In genomic region chr13:59735190-59735589, GRCm38 (mm10) we compare ENCODE assay signal across 10 mouse cellular contexts. TPM values are rescaled to one million over a fixed set of nuclear protein-coding genes. Genes with fewer than 3 reads are reported as not detected.
DNase-seq lines count a peak whose midpoint lies in the region; ATAC-seq lines count a peak whose summit lies in the region.
"Had no signal": no experiment of that assay in that cellular context is flagged by ENCODE, and none has a peak within 500 bp of the region (broad histone marks: within the 10 kb centered on the region; RNA-seq: fewer than 3 reads in every experiment).

No protein-coding gene starts in this region.

- no peaks in the 10 kb centered on the region; the same call in 1 of the 2 replicates for H3K9me3 ChIP-seq in hindbrain, embryonic 12.5 days (replicated peaks)
- no peaks in the 10 kb centered on the region for H3K9me3 ChIP-seq in midbrain, embryonic 13.5 days
- H3K9me3 ChIP-seq: limb, embryonic 12.5 days had no signal

- no peaks in the 10 kb centered on the region for H3K36me3 ChIP-seq in hindbrain, embryonic 12.5 days
- no peaks in the 10 kb centered on the region for H3K36me3 ChIP-seq in midbrain, embryonic 13.5 days
- H3K36me3 ChIP-seq: limb, embryonic 12.5 days had no signal

- no peak overlapping the region for H3K4me3 ChIP-seq in hindbrain, embryonic 12.5 days
- H3K4me3 ChIP-seq in midbrain, embryonic 13.5 days (replicated peaks), result no peak overlapping the region
- H3K4me3 ChIP-seq: limb, embryonic 12.5 days had no signal

- no peak overlapping the region for H3K4me2 ChIP-seq in hindbrain, embryonic 12.5 days (replicated peaks)
- no peak overlapping the region for H3K4me2 ChIP-seq in midbrain, embryonic 13.5 days (replicated peaks)
- H3K4me2 ChIP-seq: limb, embryonic 12.5 days had no signal

- no peaks in the 10 kb centered on the region for H3K27me3 ChIP-seq in hindbrain, embryonic 12.5 days
- no peaks in the 10 kb centered on the region for H3K27me3 ChIP-seq in midbrain, embryonic 13.5 days

- H3K27ac ChIP-seq in hindbrain, embryonic 12.5 days, result no peak overlapping the region
- H3K27ac ChIP-seq in midbrain, embryonic 13.5 days, result no peak overlapping the region
- H3K27ac ChIP-seq: limb, embryonic 12.5 days had no signal

- intact Hi-C loops in heart, postnatal 10 days (cut with DNase I), result no loop called here

- no peak overlapping the region for H3K9ac ChIP-seq in hindbrain, embryonic 12.5 days
- no peak overlapping the region for H3K9ac ChIP-seq in midbrain, embryonic 13.5 days (replicated peaks)
- H3K9ac ChIP-seq: limb, embryonic 12.5 days had no signal

- peak; percentile 52; the same call in 1 of the 2 replicates for ATAC-seq in frontal cortex, adult (ENCODE audit: low TSS enrichment)
- 0 out of 2 replicates have a peak, but pooled peaks have one; percentile 35 for ATAC-seq in hindbrain, embryonic 12.5 days (ENCODE audit: low FRiP score)
- peak; percentile 37; the same call in 1 of the 2 replicates for ATAC-seq in midbrain, embryonic 13.5 days

- H3K4me1 ChIP-seq in hindbrain, embryonic 12.5 days, result no peaks in the 10 kb centered on the region
- no peaks in the 10 kb centered on the region for H3K4me1 ChIP-seq in midbrain, embryonic 13.5 days (replicated peaks)
- H3K4me1 ChIP-seq: limb, embryonic 12.5 days had no signal

- no peak for DNase-seq in frontal cortex, adult 2 months (ENCODE audit: extremely low spot score in 1 of 2, low spot score in 1 of 2)
- peak; percentile 84 for DNase-seq in ZHBTc4 (ENCODE audit: low read depth, low spot score)
- DNase-seq in right cerebral cortex, adult 2 months (ENCODE audit: low spot score in 2 of 2), result no peak
- no peak for DNase-seq in urinary bladder, postnatal 25 days (ENCODE audit: low spot score)
- DNase-seq in heart, postnatal 10 days, result no peak

- 33% methylated on average over 3 of the region's 3 CpGs for WGBS in hindbrain, embryonic 12.5 days
- 31% methylated on average over 3 of the region's 3 CpGs for WGBS in midbrain, embryonic 13.5 days

RNA-seq across cellular contexts. Expression of gene Spata31d1d, which starts 3.6 kb away (rescaled TPM):
- 0.04 and 0.08 TPM in 2 replicates for polyA plus RNA-seq in frontal cortex, adult 2 months (2012; rRNA removed)
- polyA plus RNA-seq in hindbrain, embryonic 12.5 days (2016; fragmentation: Nextera tagmentation; extraction: Ambion mirVana), result not detected in 2 replicates
- not detected in 2 replicates for polyA plus RNA-seq in midbrain, embryonic 13.5 days (2015; fragmentation: Nextera tagmentation; extraction: Ambion mirVana)
- total RNA-seq in heart, postnatal 10 days (2021), result not detected
- polyA plus RNA-seq: limb, embryonic 12.5 days; stomach, embryonic 16.5 days had no signal

RNA-seq across cellular contexts. Expression of gene 1700014D04Rik, which starts 11.4 kb away (rescaled TPM):
- 0.46 and 0.62 TPM in 2 replicates for polyA plus RNA-seq in frontal cortex, adult 2 months (2012; rRNA removed)
- 0.10 TPM in 1 of 2 replicates, not detected in the other for polyA plus RNA-seq in hindbrain, embryonic 12.5 days (2016; fragmentation: Nextera tagmentation; extraction: Ambion mirVana)
- polyA plus RNA-seq in midbrain, embryonic 13.5 days (2015; fragmentation: Nextera tagmentation; extraction: Ambion mirVana), result 0.07 and 0.26 TPM in 2 replicates
- under 1 TPM in 1 of 2 experiments, not detected in 1; 0.07 TPM for total RNA-seq in heart, postnatal 10 days (2021)
- polyA plus RNA-seq: stomach, embryonic 16.5 days had no signal

RNA-seq across cellular contexts. Expression of gene Spata31d1b, which starts 23.1 kb away (rescaled TPM):
- 0.02 TPM in 1 of 2 replicates, not detected in the other for polyA plus RNA-seq in frontal cortex, adult 2 months (2012; rRNA removed)
- polyA plus RNA-seq in hindbrain, embryonic 12.5 days (2016; fragmentation: Nextera tagmentation; extraction: Ambion mirVana), result not detected in 2 replicates
- polyA plus RNA-seq in midbrain, embryonic 13.5 days (2015; fragmentation: Nextera tagmentation; extraction: Ambion mirVana), result not detected in 2 replicates
- total RNA-seq in heart, postnatal 10 days (2021), result not detected
- polyA plus RNA-seq: limb, embryonic 12.5 days; stomach, embryonic 16.5 days had no signal

RNA-seq across cellular contexts. Expression of gene Spata31d1a, which starts 25.1 kb away (rescaled TPM):
- 0.02 and 0.14 TPM in 2 replicates for polyA plus RNA-seq in frontal cortex, adult 2 months (2012; rRNA removed)
- polyA plus RNA-seq in hindbrain, embryonic 12.5 days (2016; fragmentation: Nextera tagmentation; extraction: Ambion mirVana), result 0.04 TPM in 1 of 2 replicates, not detected in the other
- 0.07 and 0.12 TPM in 2 replicates for polyA plus RNA-seq in midbrain, embryonic 13.5 days (2015; fragmentation: Nextera tagmentation; extraction: Ambion mirVana)
- total RNA-seq in heart, postnatal 10 days (2021), result not detected
- polyA plus RNA-seq: limb, embryonic 12.5 days; stomach, embryonic 16.5 days had no signal

RNA-seq across cellular contexts. Expression of gene Isca1, which starts 34.4 kb away (rescaled TPM):
- polyA plus RNA-seq in frontal cortex, adult 2 months (2012; rRNA removed), result 221 and 251 TPM in 2 replicates
- polyA plus RNA-seq in hindbrain, embryonic 12.5 days (2016; fragmentation: Nextera tagmentation; extraction: Ambion mirVana), result 124 and 130 TPM in 2 replicates
- polyA plus RNA-seq in midbrain, embryonic 13.5 days (2015; fragmentation: Nextera tagmentation; extraction: Ambion mirVana), result 143 and 146 TPM in 2 replicates
- total RNA-seq in heart, postnatal 10 days (2021), result 100 to 1,000 TPM; 191 to 196 TPM
